Mouse (Mus musculus) cortical plate, adult 2 months (tissue): Measurements from ENCODE around the gene Socs5.

Source experiments
- CTCF ChIP-seq: fragments of 200-500 bp; IDR thresholded peaks from 2 replicates; pipeline ENCODE4 v1.5.1; 2011; ENCODE audit warnings: mild to moderate bottlenecking, control low read depth, low read length; ENCODE audit not compliant: insufficient read depth; ENCODE audit errors: extremely low read depth
- POLR2A ChIP-seq: fragments of 200-500 bp; IDR thresholded peaks from 2 replicates; pipeline ENCODE4 v1.6.1; 2011; ENCODE audit warnings: mild to moderate bottlenecking, low read length, control low read depth; ENCODE audit not compliant: insufficient read depth; ENCODE audit errors: extremely low read depth

- no peak for TF ChIP-seq CTCF
- TF ChIP-seq POLR2A = no peak
Observed at GRCm38 (mm10) chr17:87160270-87160669, 52.8 kb downstream of the Socs5 start.
